Mouse (Mus musculus): ENCODE measurements around the gene Olfr555.
"Not testable (repeated sequence)": the region's sequence is repeated elsewhere in the genome, so short reads cannot be mapped to it uniquely, and the experiment has no call there.

Olfr555 gene

DNA sequence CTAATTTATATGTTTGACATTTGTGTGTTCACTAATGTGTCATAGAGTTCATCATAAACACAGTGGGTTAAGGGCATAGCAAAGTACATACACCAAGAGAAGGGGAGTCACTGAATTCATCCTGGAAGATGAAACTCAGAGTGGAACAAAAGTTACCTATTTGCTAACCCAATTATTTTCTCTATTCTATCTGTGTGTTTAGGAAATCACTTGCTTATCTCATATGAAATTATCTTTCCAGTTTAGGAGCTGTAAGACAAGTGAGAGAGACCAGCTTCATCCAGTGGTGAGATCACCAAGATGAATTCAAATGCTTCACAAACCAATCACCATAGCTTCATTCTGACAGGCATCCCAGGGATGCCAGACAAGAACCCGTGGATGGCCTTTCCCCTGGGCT, at the start of gene Olfr555:
TSS of gene Olfr555 (plus strand) at position 301 of the 400 bp plus-strand sequence.
- no peak for DNase-seq (ENCODE audit: low spot score in 2 of 2)

- DNase-seq (ENCODE audit: low spot score in 2 of 2) = no peak
These were observed 40.5 kb upstream of the Olfr555 start, which contains the start of gene Olfr553 for GRCm38 (mm10) chr7:102618118-102618517. TSS of gene Olfr553 (minus strand) at chr7:102618218.

DNA sequence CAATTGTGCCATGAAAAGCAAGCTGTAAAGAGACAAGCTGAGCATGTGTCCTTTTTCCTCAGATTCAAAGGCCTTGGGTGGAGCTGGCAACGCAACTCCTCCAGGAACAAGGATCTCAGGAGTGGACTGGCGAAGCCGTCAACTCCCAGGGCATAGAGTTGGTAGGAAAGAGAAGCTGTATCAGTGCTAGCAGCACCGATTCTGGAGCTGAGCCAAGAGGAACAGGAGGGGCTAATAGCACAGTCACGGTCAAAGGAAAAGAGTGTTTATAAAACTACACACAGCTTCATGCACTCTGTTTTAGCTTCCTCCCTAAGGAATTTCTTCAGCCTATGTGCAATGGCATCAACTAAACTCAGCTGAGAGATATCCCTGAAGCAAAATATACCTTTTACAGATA, 39.0 kb upstream of the Olfr555 start:
- DNase-seq (ENCODE audit: low spot score in 2 of 2) = no peak

DNA sequence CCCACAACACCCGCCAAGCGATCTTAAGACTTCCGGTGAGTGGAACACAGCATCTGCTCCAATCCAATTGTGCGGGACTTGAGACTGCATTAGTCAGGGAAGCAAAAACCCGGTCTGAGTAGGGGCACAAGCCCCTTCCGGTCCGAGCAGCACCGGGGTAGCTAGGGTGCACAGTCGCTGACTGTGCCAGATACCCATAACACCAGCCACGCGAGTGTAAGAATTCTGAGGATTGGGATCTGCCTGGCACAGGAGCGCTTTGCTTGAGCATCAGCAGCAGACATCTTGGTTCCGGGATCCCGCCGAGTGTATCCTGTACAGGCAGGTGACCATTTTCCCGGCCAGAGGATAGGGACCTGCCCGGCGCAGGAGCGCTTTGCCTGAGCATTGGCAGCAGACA, 38.3 kb upstream of the Olfr555 start:
- DNase-seq (ENCODE audit: low spot score in 2 of 2) = not testable (repeated sequence)

DNA sequence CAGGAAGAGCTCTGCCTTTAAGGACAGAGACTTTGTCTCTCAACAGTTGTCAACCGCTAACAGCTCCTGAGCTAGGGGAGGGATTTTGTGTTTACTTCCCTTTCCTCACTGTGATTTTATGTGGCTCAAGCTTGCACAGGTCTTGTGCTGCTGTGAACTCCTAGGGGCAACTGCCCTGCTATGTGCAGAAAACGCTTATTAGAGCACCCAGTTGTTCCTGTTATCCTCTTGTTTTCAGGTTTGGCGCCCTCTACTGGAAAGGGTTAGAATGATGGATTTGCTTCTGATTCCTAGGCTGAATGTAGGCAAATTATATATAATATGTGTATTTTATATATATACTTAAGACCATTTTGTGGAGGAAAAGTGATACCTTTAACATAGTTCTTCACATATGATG, 22.0 kb upstream of the Olfr555 start:
- DNase-seq (ENCODE audit: low spot score in 2 of 2) = peak in 1 of 2 experiments; percentile 26

GRCm38 (mm10) chr7:102638132-102638531, 20.5 kb upstream of the Olfr555 start, which contains the start of gene Olfr554:
TSS of gene Olfr554 (plus strand) at chr7:102638432.
- DNase-seq (ENCODE audit: low spot score in 2 of 2) = no peak

GRCm38 (mm10) chr7:102644945-102645344, 13.7 kb upstream of the Olfr555 start:
- DNase-seq (ENCODE audit: low spot score in 2 of 2) = not testable (repeated sequence)

- no peak for DNase-seq (ENCODE audit: low spot score in 2 of 2)
These were observed 6.0 kb downstream of the Olfr555 start, which contains the start of gene Olfr556 for GRCm38 (mm10) chr7:102664599-102664998. TSS of gene Olfr556 (plus strand) at chr7:102664899.

DNA sequence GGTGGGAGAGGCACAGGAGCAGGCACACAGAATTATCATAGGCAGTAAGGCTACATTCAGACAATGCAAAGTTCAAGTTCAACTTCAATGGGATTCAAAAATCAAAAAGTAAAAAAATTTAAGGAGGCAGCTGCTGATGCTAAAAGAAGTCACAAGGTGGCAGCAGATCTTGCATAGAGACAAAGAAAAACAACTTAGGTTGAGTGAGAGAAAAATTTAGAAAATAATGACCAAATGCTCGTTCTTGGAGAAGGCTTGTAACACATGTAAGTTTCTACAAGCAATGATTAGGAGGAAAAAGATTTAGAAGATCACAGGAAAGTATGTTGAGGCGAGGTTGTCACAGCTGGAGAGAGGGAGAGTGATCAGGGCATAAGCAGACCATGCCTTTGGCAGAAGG, 6.8 kb downstream of the Olfr555 start:
- no peak for DNase-seq (ENCODE audit: low spot score in 2 of 2)

GRCm38 (mm10) chr7:102676225-102676624, 17.6 kb downstream of the Olfr555 start:
- DNase-seq (ENCODE audit: low spot score in 2 of 2) = no peak

DNA sequence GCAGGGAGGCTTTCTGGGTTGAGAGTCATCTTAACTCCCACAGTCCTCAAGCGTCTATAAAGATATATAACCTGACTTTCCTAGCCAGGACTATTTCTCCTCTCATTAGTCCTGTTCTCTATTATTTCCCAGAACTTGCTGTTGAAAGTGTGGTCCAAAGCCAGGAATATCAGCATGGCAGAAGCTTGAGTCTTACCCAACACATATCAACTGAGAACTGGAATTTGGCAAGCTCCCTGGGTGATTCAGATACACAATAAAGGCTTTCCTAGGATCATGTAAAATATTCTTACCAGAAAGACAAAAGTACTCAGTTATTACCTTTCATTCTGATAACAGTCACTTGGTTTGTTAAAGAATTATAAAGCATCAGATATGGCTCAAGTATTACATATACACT, 23.3 kb downstream of the Olfr555 start:
- DNase-seq (ENCODE audit: low spot score in 2 of 2) = no peak

- DNase-seq (ENCODE audit: low spot score in 2 of 2) = peak; percentile 94 to 96
These were observed 28.4 kb downstream of the Olfr555 start, which contains the start of gene Trim68 for GRCm38 (mm10) chr7:102686944-102687501. TSS of gene Trim68 (minus strand) at chr7:102687327.

DNA sequence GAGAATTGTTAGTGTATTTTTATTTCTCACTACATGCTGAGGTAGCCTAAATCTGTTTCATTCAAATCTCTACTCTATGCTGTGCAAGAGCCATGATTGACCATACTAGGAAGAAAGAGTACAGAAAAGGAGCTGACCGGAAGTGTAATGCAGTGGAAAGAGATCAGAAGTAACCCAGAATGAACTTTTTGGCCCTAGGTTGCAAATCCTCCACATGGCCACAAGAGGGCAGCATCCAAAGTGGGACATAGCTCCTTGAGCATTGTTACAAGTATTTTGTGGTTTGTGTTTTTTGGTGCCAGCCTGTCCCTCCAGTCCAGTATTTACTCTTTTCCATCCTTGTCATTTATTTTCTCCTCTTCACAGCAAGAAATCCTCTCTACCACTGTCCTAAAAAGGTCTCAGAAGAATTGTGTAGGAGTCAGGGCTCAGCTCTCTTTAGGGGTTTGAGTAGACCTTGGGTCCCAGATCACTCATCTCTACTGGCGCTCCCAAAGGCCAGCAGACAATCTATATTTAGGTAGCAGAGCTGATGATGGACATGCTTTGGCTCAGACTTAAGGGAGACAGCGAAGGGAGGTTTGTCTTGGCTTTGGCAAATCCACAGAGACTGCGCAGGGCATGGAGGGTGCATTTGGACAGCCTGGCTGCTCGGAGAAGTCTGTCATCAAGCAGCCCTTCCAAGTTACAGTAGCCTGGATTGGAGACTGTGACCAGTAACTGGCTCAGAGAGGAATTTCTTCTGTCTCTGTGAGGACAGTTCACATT, 36.9 kb downstream of the Olfr555 start, which contains the start of gene Olfr557:
TSS of gene Olfr557 (plus strand) at position 553 of the 768 bp plus-strand sequence.
- peak in 1 of 2 experiments; percentile 43 for DNase-seq (ENCODE audit: low spot score in 2 of 2)

- no peak for DNase-seq (ENCODE audit: low spot score in 2 of 2)
These were observed 39.8 kb downstream of the Olfr555 start for GRCm38 (mm10) chr7:102698461-102698860.

GRCm38 (mm10) chr7:102701915-102702314, 43.3 kb downstream of the Olfr555 start, which contains the start of gene Olfr558:
TSS of gene Olfr558 (plus strand) at chr7:102702215.
- no peak for DNase-seq (ENCODE audit: low spot score in 2 of 2)

Measured in right cerebral cortex, postnatal 10 days (tissue).